Mouse (Mus musculus) hindbrain, embryonic 12.5 days (tissue): ENCODE data around the gene Cryl1. TPM values are rescaled to one million over a fixed set of nuclear protein-coding genes. Genes with fewer than 3 reads are reported as not detected.
A peak's percentile ranks its signal among the peaks of the same experiment; 100 is the strongest.

Experiments used
- ATAC-seq: fragments of 200-750 bp; cut with Nextera tagmentation; 2 replicates; pipeline ENCODE4 v1.8.0; 2017; ENCODE audit warnings: moderate TSS enrichment; ENCODE audit not compliant: low FRiP score
- H3K27ac ChIP-seq: fragments of 300-500 bp; sonication (generic); 2 replicates; pipeline ENCODE4 v1.5.1; 2016; ENCODE audit warnings: mild to moderate bottlenecking
- H3K27me3 ChIP-seq: fragments of 300-500 bp; sonication (generic); 2 replicates; pipeline ENCODE4 v1.6.1; 2016; ENCODE audit warnings: mild to moderate bottlenecking
- H3K36me3 ChIP-seq: fragments of 300-500 bp; sonication (generic); 2 replicates; pipeline ENCODE4 v1.6.1; 2016; ENCODE audit warnings: mild to moderate bottlenecking
- H3K4me1 ChIP-seq: fragments of 300-500 bp; sonication (generic); 2 replicates; pipeline ENCODE4 v1.6.1; 2016
- H3K4me2 ChIP-seq: fragments of 300-500 bp; sonication (generic); replicated peaks from 2 replicates; pipeline ENCODE4 v1.6.1; 2016; ENCODE audit warnings: mild to moderate bottlenecking
- H3K4me3 ChIP-seq: fragments of 300-500 bp; sonication (generic); 2 replicates; pipeline ENCODE4 v1.5.1; 2016; ENCODE audit warnings: mild to moderate bottlenecking
- H3K9ac ChIP-seq: fragments of 300-500 bp; sonication (generic); 2 replicates; pipeline ENCODE4 v1.6.1; 2016; ENCODE audit warnings: mild to moderate bottlenecking, moderate library complexity
- H3K9me3 ChIP-seq: fragments of 300-500 bp; sonication (generic); replicated peaks from 2 replicates; pipeline ENCODE4 v1.6.1; 2016; ENCODE audit warnings: mild to moderate bottlenecking
- WGBS: fragments of 180-500 bp; shearing (Covaris S2); methylation state at CpG from one replicate; pipeline ENCODE4 v1.1.7; 2016; 5-methylcytosine and 5-hydroxymethylcytosine counted together
- polyA plus RNA-seq: library from polyadenylated mRNA; unstranded; fragments of >200 nt; fragmentation: Nextera tagmentation; extraction: Ambion mirVana; gene quantifications from 2 replicates; pipeline ENCODE4 v1.2.1, GENCODE M21; 2016

Gene Cryl1
- polyA plus RNA-seq, 1 experiment from 2014 or later, result 10.4 TPM

- WGBS, result 82% methylated on average over 5 of the region's 5 CpGs
These were observed 31.6 kb downstream of the Cryl1 start for GRCm38 (mm10) chr14:57366724-57367123.

DNA sequence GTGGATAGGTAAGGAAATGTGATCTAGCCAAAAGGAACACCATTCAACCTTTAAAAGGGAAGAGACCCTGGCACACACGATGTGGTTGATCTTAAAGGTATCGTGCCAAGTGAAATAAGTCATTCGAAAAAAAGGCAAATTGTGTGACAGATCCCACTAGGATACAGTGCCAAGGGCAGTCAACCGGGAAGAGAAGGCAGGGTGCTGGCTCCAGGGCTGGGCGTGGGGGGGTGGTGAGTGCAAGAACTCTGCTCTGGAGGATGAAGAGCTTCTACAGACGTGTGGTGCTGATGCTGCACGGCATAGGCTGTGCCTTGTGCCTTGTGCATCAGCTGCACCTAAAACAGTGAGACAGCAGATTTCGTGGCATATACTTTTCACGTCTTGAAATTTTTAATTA is 33.0 kb downstream of the Cryl1 start:
- H3K4me2 ChIP-seq, result no peak overlapping the region
- ATAC-seq, result no peak
- WGBS, result 87% methylated on average over 9 of the region's 9 CpGs
- H3K27ac ChIP-seq, result no peak overlapping the region
- no peaks in the 10 kb centered on the region for H3K36me3 ChIP-seq
- H3K9me3 ChIP-seq, result no peaks in the 10 kb centered on the region
- H3K4me3 ChIP-seq, result no peak overlapping the region
- no peaks in the 10 kb centered on the region; the same call in 1 of the 2 replicates for H3K27me3 ChIP-seq
- H3K9ac ChIP-seq, result no peak overlapping the region
- no peaks in the 10 kb centered on the region for H3K4me1 ChIP-seq

More at GRCm38 (mm10) chr14:57366724-57367123, 31.6 kb downstream of the Cryl1 start:
- H3K36me3 ChIP-seq, result no peaks in the 10 kb centered on the region
- H3K9me3 ChIP-seq, result no peaks in the 10 kb centered on the region
- no peaks in the 10 kb centered on the region for H3K4me1 ChIP-seq
- H3K9ac ChIP-seq, result no peak overlapping the region
- H3K4me3 ChIP-seq, result no peak overlapping the region
- ATAC-seq, result no peak
- no peaks in the 10 kb centered on the region; the same call in 1 of the 2 replicates for H3K27me3 ChIP-seq
- H3K27ac ChIP-seq, result no peak overlapping the region
- H3K4me2 ChIP-seq, result no peak overlapping the region

GRCm38 (mm10) chr14:57363833-57364232 is 34.5 kb downstream of the Cryl1 start:
- Histone ChIP-seq H3K36me3 (no peaks in the 10 kb centered on the region), H3K27me3 (no peaks in the 10 kb centered on the region; the same call in 1 of the 2 replicates), H3K4me1 (no peaks in the 10 kb centered on the region), H3K4me3 (no peak overlapping the region), H3K4me2 (no peak overlapping the region), H3K9ac (no peak overlapping the region), H3K27ac (no peak overlapping the region), H3K9me3 (no peaks in the 10 kb centered on the region)
- ATAC-seq, result no peak
- 84% methylated on average over 6 of the region's 6 CpGs for WGBS

- Histone ChIP-seq H3K4me2 (peak overlapping the region; percentile 46), H3K27me3 (no peaks in the 10 kb centered on the region; the same call in 1 of the 2 replicates), H3K27ac (no peak overlapping the region), H3K36me3 (no peaks in the 10 kb centered on the region), H3K9me3 (no peaks in the 10 kb centered on the region), H3K9ac (no peak overlapping the region), H3K4me3 (peak overlapping the region; percentile 8; the same call in 1 of the 2 replicates), H3K4me1 (no peaks in the 10 kb centered on the region)
- 16% methylated on average over 24 of the region's 31 CpGs for WGBS
- peak; percentile 58; the same call in 1 of the 2 replicates for ATAC-seq
These were observed 35.3 kb downstream of the Cryl1 start for GRCm38 (mm10) chr14:57362726-57363660.

DNA sequence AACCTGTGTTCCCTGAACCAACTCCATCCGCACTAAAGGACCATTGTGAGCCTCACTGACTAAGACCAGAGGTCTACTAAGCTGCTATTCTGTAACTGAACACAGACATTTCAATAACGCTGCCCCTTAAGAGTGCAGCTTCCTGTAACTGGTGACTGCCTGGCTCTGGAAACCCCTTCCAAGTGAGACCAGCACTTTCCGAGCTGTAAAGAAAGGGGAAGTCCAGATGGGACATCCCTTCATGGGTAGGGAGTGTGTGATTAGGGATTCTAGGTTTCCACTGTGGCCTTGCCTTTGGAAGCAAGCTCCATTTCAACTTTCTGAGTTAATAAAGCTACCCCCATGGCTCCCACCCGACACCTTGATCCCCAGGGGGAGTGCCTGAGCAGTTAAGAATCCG is 41.3 kb downstream of the Cryl1 start:
- H3K4me2 ChIP-seq, result no peak overlapping the region
- H3K36me3 ChIP-seq, result no peaks in the 10 kb centered on the region
- no peak for ATAC-seq
- 74% methylated on average over 5 of the region's 5 CpGs for WGBS
- H3K4me3 ChIP-seq, result no peak overlapping the region
- H3K27me3 ChIP-seq, result no peaks in the 10 kb centered on the region
- H3K9me3 ChIP-seq, result no peaks in the 10 kb centered on the region
- no peak overlapping the region for H3K27ac ChIP-seq
- no peaks in the 10 kb centered on the region for H3K4me1 ChIP-seq
- H3K9ac ChIP-seq, result no peak overlapping the region

- Histone ChIP-seq H3K27ac (no peak overlapping the region), H3K4me1 (no peaks in the 10 kb centered on the region; the same call in 1 of the 2 replicates), H3K9ac (no peak overlapping the region), H3K4me2 (no peak overlapping the region), H3K36me3 (no peaks in the 10 kb centered on the region), H3K27me3 (no peaks in the 10 kb centered on the region), H3K9me3 (no peaks in the 10 kb centered on the region), H3K4me3 (no peak overlapping the region)
- 72% methylated on average over 7 of the region's 7 CpGs for WGBS
- ATAC-seq, result no peak
These were observed 46.7 kb downstream of the Cryl1 start for GRCm38 (mm10) chr14:57351521-57352235.

DNA sequence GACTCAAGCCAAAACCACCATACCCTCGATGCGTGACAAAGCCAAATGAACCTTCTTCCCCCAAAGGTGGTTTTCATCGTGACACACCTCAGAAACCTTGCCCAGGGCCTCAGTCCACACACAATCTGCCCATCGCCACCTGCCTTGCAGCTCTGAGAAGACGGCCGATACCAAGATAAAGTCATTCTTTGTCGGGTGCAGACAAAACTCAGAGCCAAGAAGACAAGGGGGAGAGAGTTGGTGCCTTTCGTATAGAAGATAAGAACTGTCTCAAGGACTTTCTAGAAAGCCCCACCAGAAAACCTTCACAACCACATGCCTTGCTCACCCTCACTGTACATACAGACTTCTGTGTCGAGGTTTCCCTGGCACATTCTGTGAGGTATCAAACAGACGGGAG is 48.4 kb downstream of the Cryl1 start:
- Histone ChIP-seq H3K9me3 (no peaks in the 10 kb centered on the region), H3K4me1 (no peaks in the 10 kb centered on the region; the same call in 1 of the 2 replicates), H3K9ac (no peak overlapping the region), H3K4me2 (no peak overlapping the region), H3K4me3 (no peak overlapping the region), H3K27ac (no peak overlapping the region), H3K27me3 (no peaks in the 10 kb centered on the region), H3K36me3 (no peaks in the 10 kb centered on the region)
- 88% methylated on average over 10 of the region's 10 CpGs for WGBS
- ATAC-seq, result no peak

DNA sequence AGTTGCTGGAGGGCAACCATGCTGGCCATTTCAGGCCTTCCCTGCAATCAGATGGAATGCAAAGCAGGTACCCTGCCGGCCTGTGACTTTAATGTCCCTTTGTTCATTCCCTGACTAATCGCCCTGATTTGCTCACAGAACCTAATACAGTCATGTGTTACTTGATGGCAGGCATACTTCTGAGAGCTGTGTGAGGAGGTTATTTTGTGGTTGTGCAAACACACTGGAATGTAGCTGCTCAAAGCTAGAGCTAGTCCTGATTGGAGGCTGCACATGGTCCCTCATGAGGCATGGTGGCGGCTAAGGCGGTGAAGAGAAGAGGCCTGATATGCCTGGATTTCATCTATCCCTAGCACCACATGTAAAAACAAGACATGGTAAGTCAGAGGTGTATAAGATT is 50.2 kb downstream of the Cryl1 start:
- Histone ChIP-seq H3K27me3 (no peaks in the 10 kb centered on the region), H3K4me3 (no peak overlapping the region), H3K27ac (no peak overlapping the region), H3K9ac (no peak overlapping the region), H3K4me1 (peaks cover 7% of the 10 kb centered on the region), H3K9me3 (no peaks in the 10 kb centered on the region), H3K4me2 (no peak overlapping the region), H3K36me3 (no peaks in the 10 kb centered on the region)
- ATAC-seq, result no peak
- WGBS, result 70% methylated on average over 4 of the region's 4 CpGs

DNA sequence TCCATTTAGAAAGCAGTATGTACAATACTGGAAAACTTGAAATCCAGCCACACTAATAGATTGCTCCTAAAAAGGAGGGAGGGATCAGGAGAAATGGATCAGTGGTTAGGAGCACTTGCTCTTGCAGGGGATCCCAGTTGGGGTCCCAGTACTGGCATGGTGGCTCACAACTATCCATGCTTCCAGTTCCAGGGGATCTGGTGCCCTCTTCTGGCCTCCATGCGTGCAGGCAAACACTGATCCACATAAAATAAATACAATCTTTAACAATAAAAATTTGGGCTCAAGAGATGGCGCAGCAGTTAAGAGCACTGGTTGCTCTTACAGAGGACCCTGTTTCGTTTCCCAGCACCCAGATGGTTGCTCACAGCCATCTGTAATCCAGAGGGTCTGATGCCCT is 52.2 kb downstream of the Cryl1 start:
- H3K27ac ChIP-seq, result no peak overlapping the region
- H3K9ac ChIP-seq, result no peak overlapping the region
- H3K4me1 ChIP-seq, result peaks cover 16% of the 10 kb centered on the region
- no peak for ATAC-seq
- no peaks in the 10 kb centered on the region for H3K27me3 ChIP-seq
- 96% methylated on average over 3 of the region's 3 CpGs for whole genome bisulfite sequencing
- no peak overlapping the region for H3K4me3 ChIP-seq
- no peaks in the 10 kb centered on the region for H3K9me3 ChIP-seq
- H3K36me3 ChIP-seq, result no peaks in the 10 kb centered on the region
- no peak overlapping the region for H3K4me2 ChIP-seq

DNA sequence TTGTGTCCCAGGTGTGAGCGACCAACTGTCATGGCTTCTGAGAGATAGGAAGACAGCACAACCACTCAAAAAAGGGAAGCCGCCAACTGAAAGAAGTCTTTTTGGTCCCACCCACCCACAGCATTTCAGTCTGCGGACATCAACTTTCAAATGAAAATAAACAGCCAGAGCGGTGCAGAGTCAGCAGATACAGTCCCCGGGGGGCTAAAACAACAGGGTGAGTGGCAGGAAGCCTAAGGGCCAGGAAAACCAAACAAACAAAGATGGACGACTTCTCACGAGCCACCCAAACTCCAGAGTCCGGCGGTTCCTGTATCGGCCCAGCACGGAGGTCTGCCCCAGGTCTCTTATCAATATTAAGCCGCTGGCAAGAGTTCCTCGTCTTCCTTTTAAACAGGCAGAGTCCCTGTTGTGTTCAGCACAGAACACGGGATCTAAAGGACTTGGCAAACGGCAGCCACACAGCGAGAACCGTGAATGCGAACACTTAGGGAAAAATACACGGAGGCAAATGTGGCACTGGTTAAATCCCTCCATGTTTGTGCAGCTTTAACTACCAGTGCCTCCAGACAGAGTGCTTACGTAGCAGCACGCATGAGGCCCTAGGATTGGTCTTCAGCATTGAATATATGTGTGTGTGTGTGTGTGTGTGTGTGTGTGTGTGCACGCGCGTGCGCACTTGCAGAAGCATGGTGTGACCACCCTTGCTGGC is 53.4 kb downstream of the Cryl1 start:
- H3K27ac ChIP-seq, result no peak overlapping the region; the same call in 1 of the 2 replicates
- ATAC-seq, result no peak
- peak overlapping the region; percentile 15 for H3K4me2 ChIP-seq
- H3K9me3 ChIP-seq, result no peaks in the 10 kb centered on the region
- H3K9ac ChIP-seq, result no peak overlapping the region
- no peak overlapping the region for H3K4me3 ChIP-seq
- no peaks in the 10 kb centered on the region for H3K27me3 ChIP-seq
- WGBS, result 58% methylated on average over 25 of the region's 25 CpGs
- peaks cover 16% of the 10 kb centered on the region for H3K4me1 ChIP-seq
- H3K36me3 ChIP-seq, result no peaks in the 10 kb centered on the region

DNA sequence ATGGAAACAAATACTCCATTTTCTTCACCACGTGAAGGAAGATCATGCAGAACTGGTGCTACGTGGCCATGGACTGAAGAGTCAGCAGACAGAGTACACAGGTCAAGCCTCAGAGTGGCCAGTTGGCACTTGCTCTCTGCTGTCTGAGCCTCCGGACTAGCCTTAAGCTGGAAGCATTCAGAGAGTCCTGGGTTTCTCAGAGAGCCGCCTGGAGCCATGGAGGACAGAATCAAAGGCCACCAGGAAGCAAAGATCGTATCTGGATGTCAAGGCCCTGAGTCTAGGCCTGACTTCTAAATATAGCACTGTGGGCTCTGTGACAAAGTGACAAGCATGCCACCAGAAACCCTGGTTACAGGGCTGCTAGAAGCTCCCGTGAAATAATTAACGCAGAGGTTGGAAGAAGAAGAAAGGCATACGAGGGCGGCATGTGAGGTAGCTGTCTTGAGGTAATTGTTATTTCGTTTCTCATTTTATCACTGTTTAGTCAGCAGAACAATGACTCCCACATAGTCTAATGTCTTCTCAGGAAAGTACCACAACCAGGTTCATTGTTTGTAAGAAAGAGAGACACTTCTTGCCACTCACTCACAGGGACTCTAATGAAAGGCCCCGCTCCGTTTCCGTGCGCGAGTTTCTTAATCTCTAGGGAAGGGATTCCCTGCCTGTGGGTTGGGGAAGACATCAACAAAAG is 55.1 kb downstream of the Cryl1 start:
- no peaks in the 10 kb centered on the region for H3K36me3 ChIP-seq
- no peak overlapping the region for H3K4me3 ChIP-seq
- no peak for ATAC-seq
- H3K9ac ChIP-seq, result no peak overlapping the region
- no peaks in the 10 kb centered on the region for H3K27me3 ChIP-seq
- H3K9me3 ChIP-seq, result no peaks in the 10 kb centered on the region
- WGBS, result 36% methylated on average over 15 of the region's 15 CpGs
- H3K4me1 ChIP-seq, result peaks cover 16% of the 10 kb centered on the region
- H3K4me2 ChIP-seq, result no peak overlapping the region
- H3K27ac ChIP-seq, result no peak overlapping the region
